16 mouse cellular contexts compared by ENCODE assay signal in the genomic region with DNA sequence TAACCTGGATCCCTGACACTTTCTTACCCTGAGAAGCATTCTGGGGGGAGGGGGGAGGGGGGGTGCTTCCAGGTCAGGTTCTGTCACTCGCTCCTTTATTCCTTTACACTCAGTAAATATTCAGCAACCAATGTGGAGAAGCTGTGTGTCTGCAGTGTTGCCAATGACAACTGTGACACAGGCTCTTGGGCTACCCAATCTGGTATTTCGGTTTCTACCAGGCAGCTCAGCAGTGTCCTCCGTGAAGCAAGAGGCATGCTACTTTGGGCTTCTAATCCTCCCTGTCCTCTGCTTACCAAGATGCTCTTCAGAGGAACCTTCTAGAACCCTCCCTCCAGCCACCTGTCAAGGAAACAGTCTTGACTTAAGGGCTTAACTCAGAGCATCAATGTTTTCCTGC.
"Had no signal": no experiment of that assay in that cellular context is flagged by ENCODE, and none has a peak within 500 bp of the region (broad histone marks: within the 10 kb centered on the region; RNA-seq: fewer than 3 reads in every experiment).

No protein-coding gene starts in this region.

- H3K4me3 ChIP-seq: neural tube, embryonic 13.5 days; neural tube, embryonic 15.5 days; stomach, embryonic 15.5 days had no signal

- H3K27ac ChIP-seq: neural tube, embryonic 13.5 days; neural tube, embryonic 15.5 days; stomach, embryonic 15.5 days; stomach, postnatal 0 days had no signal

- DNase-seq: retina, postnatal 1 day; right cerebral cortex, adult 18-20 months; right cerebral cortex, postnatal 14 days; right cerebral cortex, postnatal 25 days; right cerebral cortex, postnatal 4 days; spleen, adult 18-20 months; thymus, adult 18-20 months; thymus, adult 2 months; thymus, postnatal 14 days; thymus, postnatal 25 days; thymus, postnatal 36 days; thymus, postnatal 4 days had no signal
